Mouse (Mus musculus) urinary bladder, postnatal 36 days (tissue): Measurements from ENCODE around the gene Hecw1.

Experiments used
- DNase-seq, 2 experiments: peaks; one replicate each; pipeline ENCODE4 v3.0.0; 2022; ENCODE audit warnings: low spot score in 2 of 2, mixed read lengths in 1 of 2

Hecw1 gene

DNA sequence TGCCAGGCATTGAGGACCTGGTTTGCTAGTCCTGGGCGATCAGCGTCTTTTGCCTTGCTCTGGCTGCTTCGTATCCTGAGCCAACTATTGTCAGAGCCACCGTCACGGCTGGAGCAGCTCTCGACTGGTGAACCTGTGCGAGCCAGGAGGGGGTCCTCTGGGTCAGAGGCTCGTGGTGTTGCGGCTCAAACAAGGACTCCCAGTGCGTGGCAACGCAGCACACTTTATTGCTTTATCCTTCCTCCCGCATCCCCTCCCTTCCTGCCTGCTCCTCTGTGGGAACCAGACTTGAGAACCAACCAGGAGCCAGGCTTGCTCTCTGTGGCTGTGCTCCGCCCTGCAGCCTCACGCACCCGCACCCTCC is at the start of gene Hecw1:
Gene Hecw1, minus strand, starts transcription at position 323 of the 364 bp plus-strand sequence.
- DNase-seq: no peak

DNA sequence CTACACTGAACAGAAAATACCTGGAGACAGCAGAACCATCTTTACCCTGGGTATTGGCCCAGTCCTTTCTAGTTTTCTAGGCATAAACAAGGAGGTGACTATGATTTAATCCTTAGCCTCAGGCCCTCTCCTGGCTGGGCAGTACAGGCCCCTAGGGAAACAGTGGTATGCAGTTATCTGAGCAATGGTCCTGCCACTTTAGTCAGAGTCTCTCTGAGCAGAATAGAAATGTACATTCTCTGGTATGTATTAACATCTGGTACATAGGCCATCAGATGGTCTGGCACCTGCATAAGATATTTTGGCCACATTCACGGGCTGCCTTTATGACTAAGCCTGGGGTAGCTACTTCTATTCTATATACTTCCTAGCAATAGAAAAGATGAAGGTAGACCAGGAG is 38.3 kb upstream of the Hecw1 start:
- no peak for DNase-seq

DNA sequence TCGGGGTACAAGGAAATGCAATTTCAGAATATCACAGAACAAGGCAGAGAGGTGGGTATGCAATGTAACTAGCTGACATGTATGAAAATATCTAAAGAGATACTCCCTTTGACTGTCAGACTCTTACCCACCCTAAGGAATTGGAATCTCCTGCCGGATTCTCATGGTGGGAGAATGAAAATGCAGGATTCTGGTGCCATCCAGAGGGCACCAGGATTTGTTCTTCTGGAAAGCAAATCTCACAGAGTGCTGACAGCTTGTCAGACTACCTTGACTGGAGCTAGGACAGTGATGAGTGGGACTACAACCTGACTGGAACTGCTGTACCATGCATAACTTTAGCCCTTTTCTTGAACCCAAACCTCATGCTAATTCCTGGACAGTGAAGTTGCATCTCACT is 29.6 kb upstream of the Hecw1 start:
- DNase-seq: no peak

DNA sequence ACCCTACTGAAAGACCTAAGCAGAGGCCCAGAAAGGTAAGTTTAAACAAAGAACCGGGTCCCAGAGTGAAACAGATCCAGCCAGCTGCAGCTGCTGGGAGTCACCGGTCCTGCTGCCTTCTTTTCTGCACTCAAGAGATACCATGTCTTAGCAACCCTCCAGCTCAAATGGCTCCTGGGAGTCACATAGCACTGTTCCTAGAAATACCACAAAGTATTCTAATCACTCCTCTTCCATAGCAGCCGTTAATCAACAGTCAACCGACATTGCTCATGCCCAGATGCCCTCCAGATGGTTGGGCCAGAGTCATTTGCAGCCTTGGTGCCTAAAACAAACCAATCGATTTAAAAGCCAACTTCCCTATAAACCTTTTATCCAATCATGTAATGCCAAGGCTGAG is 19.8 kb upstream of the Hecw1 start:
- DNase-seq: no peak

DNA sequence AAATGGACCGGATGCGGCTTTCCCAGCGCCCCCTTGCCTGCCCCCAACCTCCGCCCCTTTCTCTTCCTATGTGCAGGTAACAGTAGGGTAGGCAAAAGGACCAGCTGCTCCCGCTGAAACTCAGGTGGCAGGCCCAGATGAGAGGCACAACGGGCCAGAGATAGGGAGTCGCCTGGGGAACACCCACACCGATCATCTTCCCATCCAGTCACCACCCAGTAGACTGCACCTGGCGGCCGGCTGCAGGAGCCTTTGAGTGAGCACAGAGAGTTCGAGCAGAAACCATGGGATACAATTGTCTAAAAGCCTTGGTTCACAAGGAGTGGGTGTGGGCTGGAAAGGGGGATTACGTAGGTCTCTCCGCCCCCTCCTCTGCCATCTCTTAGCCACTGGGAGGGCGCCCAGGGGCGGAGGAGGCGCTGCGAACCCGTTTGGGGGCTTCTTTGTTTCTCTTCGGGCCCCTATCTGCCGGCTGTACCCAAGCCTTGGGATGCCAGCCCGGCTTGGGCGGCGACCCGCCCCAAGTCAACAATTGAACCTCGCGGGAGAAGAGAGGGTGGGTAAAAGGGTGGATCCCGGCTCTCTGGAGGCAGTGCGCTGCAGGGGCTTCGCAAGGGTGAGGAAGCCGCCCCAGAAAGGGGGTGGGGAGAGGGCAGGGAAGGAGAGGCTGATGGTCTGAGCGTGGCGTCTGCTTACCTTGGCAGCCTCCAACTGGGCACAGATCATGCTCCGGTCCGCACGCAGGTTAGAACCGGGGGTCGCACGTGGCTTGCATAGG is 711 bp downstream of the Hecw1 start:
- no peak for DNase-seq

DNA sequence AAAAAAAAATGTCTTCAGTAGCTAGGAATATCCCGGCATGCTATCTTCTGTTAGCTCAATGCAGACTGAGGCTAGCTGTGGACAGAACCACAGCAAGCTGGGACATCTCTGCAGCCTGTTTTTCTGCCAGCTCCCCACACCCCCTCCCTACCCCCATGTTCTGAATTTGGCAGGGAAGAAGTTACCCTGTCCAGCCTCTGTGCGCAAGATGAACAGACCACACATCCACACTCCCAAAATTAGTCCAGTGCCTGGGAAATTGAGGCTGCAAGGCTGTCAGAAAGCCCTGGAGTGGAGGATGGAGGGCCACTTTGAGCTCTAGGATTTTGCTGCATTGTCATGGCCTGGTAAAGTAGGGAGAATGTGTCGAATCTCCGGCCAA is 1.3 kb downstream of the Hecw1 start:
- no peak for DNase-seq

DNA sequence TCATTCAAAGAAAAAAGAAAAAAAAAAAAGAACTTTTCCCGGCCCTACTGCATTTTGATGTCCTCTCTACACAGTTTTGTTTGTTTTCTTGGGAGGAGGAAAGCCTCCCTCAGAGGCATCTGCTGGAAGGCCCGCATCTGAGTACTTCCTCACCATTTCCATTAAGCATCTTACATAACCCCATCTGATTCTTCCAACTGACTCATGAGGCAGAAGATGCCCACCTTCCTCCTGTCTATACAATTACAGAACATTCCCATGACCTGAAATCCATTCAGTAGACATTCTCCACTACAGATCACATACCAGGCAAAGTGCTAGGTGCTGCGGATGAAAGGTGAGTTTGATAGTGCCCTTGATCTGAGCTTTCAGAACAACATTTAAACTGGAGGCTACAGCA is 3.4 kb downstream of the Hecw1 start:
- no peak for DNase-seq

DNA sequence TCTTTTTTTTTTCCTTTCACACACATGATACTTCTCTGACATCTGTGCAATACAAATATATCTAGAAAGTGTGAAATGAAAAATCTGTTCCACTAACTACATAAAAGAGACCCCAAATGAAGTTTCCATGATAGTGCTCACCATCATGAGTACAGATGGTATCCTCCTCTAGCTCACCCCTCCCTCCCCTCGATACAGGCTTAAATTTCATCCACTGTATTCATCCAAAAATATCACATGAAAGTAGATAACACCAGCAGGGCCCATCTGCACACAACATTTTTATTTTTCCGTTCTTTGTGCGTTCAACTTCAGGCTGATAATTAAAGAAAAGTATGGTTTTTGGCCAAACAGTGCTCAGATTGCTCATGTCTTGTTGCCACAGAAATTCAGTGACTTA is 5.5 kb downstream of the Hecw1 start:
- no peak for DNase-seq

DNA sequence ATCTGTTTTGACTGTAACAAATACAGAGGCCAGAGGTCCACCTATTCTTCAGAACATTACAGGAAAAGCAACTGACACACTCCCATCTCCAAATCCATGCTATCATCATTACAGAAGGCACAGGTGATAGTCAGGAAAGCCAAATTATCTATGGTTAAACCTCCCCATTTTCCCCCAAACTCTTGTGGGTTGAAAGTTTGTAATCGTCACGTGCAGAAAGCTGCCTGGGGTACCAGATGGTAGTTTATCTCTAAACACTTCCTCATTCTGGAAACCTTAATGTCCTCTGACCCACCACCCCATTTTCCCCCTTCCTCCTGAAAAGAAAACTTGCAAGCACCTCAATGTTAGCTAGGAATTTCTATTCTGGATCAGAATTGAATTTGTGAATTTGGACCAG is 7.9 kb downstream of the Hecw1 start:
- DNase-seq: no peak

DNA sequence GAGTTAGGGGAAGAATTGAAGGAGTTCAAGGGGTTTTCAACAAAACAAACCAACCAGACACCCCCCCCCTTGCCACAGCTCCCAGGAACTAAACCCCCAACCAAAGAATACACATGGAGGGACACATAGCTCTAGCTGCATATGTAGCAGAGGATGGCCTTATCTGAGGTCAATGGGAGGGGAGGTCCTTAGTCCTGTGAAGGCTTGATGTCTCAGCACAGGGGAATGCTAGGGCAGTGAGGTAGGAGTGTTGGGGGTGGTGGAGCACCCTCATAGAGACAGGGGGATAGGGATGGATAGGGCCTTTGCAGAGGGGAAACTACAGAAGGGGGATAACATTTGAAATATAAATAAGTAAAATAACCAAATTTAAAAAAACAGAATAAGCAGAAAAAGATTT is 9.1 kb downstream of the Hecw1 start:
- no peak for DNase-seq

DNA sequence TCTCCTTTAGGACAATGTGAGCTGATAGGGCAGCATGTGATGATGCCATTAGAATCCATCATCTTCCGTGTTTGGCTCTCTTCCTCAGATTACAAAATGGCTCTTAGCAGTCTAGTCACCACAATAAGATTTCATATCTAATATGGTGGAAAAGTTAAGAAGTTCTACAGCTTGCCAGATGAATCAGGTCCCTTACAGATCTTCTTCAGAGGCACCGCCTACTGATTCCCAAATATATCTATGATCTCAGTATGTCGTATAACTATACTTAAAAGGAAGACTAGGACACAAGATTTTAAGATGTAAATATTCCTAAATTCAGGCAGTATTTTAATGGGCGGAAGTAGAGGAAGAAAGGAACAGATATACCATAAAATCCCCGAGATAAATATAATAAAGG is 16.3 kb downstream of the Hecw1 start:
- no peak for DNase-seq

DNA sequence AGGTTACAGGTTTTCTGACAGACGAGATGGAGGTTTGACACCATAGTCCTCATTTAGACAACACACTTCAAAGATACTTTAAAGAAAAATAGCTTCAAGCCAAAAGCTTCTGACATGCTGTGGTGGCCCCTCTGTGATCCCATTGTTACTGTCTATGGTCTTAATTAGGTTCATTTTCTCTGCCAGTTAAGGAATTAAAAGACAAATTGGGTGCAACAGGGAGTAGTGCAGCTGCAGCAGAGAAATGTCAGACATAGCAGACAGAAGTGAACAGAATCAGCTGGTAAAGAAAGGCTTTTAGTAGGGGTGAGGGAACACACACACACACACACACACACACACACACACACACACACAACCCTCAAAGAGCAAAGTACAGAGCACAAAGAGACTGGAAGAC is 22.8 kb downstream of the Hecw1 start:
- no peak for DNase-seq

DNA sequence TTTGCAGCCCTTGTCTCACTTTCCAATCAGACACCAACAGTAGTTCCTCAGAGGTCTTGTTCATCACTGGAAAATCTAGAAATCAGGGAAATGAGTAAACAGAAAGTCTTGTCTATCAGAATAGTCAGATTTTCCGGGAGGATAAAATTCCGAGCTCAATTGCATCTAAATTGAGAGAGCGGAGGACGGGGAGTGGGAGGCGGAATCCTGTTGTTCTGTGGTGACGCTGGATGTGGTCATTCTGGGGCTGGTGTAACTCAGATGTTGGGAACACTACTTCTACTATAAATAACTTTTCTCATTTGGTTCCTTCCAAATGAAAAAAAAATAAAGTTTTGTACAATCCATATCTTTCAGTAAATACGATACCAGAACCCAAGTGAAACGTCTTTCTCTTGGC is 24.2 kb downstream of the Hecw1 start:
- no peak for DNase-seq

DNA sequence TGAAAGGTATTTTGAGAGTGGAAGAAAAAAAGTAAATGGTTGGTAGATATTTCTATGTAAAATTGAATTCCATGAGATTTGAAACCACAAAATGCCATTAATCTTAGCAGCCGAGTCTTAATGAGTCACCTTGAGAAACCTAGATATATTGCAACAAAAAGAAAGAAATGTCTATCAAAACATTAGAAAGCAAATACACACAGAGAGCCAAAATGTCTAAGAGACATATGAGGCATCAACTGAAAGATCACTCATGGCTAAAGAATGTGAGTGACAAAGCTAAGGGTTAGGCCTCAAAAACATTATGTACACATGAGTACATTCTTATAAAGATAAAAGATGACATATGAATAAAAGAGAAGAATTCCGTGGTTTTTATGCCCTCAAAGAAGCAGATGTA is 26.1 kb downstream of the Hecw1 start:
- DNase-seq: no peak

DNA sequence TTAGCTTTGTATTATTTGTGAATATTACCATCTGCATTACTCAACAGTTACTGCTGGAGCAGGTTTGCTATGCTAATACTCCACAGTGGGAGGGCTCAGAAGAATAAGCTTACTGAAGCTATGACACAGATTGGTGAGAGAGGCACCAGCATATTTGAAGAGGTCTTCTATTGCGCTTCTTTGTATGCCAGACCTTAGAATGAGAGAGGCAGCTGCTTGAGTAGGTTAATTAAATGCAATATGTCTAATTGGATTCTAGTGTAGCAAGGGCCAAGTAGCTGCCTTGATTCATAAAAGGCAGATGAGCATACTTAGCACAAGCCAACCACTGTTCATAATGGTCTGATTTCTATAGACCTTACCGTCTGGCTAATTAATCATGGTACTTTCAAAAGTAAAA is 35.2 kb downstream of the Hecw1 start:
- no peak for DNase-seq

DNA sequence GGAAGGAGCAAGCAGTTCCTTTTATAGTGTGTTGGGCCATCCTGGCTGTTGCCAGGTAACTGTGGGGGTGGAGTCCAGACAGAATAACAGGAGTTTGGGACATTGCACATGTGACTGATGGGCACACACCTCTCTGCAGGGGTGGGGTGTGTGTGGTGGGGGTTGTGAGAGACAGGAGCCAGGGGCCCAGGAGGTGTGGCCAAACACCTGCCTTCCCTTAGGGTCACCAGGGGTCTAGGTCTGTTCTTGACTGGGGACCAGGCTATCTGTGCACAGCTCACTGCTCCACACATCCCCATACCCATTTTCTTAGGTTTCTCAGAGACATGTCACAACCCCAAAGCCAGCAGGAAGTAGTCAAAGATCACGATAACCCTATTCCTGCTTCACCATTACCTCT is 51.9 kb downstream of the Hecw1 start:
- DNase-seq: no peak

DNA sequence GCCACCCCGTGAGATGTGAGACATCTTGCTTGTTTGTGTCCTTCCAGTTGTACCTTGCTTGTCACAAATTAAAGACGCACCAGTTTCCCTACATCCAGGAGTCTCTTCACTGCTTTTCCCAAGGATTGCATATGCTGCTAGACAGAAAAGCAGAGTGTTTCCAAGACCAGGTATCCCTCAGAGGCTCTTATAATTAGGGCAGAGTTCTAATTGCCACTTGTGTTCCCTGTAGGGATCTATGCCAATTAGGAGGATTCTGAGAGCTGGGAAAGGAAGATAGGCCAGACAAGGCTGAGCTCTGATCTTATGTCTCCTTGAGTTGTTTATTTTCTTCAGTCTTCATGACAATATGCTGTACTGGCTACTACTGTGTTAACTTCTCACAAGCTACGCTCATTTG is 55.5 kb downstream of the Hecw1 start:
- no peak for DNase-seq

DNA sequence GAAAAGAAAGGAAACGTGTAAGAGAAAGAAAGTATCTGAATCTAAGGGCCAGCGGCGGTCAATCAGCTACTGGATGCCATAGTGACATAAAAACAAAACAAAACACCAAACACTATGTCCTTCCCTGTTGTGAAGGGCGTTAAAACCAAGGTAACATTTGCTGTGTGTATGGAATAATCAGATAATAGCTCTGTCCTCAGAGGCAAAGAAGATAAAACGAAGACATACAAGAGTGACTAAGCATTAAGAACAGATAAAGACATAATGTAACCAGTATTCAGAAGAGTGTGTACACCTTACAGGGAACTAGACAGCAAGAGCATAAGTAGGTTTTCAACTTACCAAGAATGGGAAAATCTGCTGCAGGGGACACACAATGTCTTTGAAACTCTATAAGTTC is 62.0 kb downstream of the Hecw1 start:
- DNase-seq: no peak

DNA sequence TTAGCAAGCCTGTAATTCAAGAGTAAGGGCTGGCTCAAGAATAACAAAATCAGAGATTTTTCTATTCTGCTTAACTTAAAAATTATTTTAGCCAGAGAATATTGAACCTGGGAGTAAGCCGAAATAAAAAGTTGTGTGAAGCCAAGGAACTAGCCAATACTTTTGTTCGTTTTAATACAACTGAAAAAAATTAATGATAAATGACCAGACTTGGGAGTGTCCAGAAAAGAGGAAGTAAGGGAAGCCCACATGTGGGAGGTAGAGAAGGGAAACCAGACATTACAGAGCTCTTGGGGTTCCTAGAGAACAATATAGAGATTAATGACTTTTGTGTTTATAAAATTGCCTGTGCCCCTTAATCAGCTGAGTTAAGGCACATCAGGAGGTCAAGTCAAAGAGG is 66.0 kb downstream of the Hecw1 start:
- DNase-seq: no peak

DNA sequence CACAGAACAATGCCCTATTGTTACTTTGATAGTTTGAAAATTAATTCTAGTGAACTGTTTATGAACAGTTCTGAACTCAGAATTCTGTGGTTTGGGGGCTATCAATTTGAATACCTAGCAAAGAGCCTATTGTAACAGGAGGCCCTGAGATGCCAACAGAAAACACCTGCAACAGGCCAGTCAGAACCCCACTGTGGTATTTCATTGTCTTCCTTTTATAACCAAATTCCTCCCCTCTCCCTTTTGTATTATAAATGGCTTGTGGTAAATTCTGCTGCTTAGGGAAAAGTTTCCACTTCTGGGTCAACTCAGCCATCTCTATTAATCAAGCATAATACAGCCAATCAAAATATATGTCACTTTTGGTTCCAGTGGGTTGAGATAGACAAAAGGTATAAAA is 83.5 kb downstream of the Hecw1 start:
- no peak for DNase-seq

DNA sequence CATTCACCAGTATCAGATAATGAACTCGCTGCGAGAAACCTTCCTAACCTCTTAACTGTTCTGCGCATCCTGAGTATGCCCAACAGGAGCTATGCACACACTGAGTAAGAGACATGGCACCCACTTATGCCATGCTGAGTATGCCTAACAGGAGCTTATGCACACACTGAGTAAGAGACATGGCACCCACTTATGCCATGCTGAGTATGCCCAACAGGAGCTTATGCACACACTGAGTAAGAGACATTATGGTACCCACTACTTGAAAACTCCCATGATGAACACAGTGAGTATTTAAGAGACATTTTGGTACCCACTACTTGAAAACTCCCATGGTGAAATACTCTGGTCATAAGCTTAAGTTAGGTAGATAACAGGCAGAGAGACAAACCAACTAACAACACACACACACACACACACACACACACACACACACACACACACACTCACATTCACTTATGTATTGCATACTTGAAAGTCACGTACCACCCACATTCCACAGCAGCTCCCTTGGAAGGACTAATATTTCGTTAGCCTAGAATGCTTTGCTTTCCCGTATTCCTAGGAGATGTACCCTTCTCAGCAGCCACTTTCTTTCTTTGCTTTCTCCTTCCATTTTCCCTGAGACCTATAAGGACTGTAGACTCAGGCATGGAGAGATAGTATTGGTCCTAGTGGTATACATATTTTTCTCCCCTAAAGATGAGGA is 94.0 kb downstream of the Hecw1 start:
- no peak for DNase-seq

DNA sequence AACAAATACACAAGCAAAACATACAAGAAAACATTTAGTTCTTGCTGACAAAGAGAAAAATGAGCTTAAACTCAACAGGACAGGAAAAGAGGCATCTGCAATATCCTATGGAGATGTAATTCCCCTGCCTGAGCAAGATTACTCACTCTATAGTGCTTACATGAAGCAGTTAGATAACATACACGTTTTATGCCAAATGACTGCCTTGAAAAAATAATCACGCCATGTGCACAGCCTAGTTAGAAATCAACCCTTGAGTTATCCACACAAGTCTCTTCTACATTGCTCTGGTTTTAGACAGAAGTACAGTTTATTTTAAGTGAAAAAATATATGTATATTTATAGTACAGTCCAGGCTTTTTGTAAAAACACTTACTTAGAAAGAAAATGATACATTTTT is 98.2 kb downstream of the Hecw1 start:
- no peak for DNase-seq

DNA sequence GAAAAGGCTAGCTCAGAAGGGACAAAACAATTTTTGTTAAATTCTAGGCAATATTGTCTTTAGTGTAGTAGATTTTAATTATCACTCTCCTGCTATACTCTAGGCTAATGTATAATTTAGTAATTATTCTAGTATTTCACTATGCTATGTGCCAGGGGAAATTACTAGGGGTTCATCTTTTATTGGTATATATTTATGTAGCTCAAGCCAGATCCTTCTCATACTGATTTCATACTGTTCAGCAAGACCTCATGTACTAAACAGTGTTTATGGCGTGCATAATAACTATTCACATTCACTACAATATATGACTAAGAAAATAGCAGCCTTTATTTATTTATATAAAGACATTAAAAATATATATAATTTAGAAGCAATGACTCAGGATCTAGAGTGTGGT is 109.6 kb downstream of the Hecw1 start:
- DNase-seq: no peak

DNA sequence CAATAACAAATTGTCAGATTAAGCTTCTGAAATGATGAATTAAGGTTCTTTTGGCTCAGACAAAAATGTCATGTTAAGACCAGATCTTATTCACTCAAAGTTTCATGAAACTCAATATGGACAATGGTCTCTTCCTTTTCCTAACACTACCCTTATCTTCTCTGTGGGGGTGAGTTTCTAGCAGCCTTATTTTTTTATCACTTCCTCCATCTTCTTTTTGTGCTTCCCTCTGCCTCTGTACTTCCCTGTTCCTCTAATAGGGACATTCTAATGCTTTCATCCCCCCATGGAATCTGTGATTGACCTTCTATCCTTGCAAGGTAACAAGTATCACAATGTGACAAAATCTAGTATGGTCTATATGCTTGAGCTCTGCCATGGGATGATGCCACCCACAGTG is 148.6 kb downstream of the Hecw1 start:
- DNase-seq: no peak
